Mouse (Mus musculus): ENCODE results near the gene Atp1b2. TPM values are rescaled to one million over a fixed set of nuclear protein-coding genes. Genes with fewer than 3 reads are reported as not detected.

Gene Atp1b2
- polyA plus RNA-seq, 1 experiment = 23.5 TPM

Other genes starting within 250 kb of the Atp1b2 start
- gene Chd3, start 236.5 kb downstream of the Atp1b2 start, polyA plus RNA-seq (2012; rRNA removed) = 85.5 and 132 TPM in 2 replicates
- gene Naa38, start 210.5 kb downstream of the Atp1b2 start, polyA plus RNA-seq (2012; rRNA removed) = 143 and 188 TPM in 2 replicates
- 43.0 and 48.0 TPM in 2 replicates for gene Cyb5d1, start 210.3 kb downstream of the Atp1b2 start, polyA plus RNA-seq (2012; rRNA removed)
- gene Tmem88, start 207.7 kb downstream of the Atp1b2 start, polyA plus RNA-seq (2012; rRNA removed) = 11.5 and 11.6 TPM in 2 replicates
- 3.3 and 10.7 TPM in 2 replicates for gene Kdm6b, start 192.3 kb downstream of the Atp1b2 start, polyA plus RNA-seq (2012; rRNA removed)
- 0.19 and 0.22 TPM in 2 replicates for gene Dnah2, start 56.8 kb downstream of the Atp1b2 start, polyA plus RNA-seq (2012; rRNA removed)
- 0.99 and 1.1 TPM in 2 replicates for gene Efnb3, start 45.7 kb downstream of the Atp1b2 start, polyA plus RNA-seq (2012; rRNA removed)
- gene Wrap53, start 25.7 kb downstream of the Atp1b2 start, polyA plus RNA-seq (2012; rRNA removed) = 7.2 and 7.3 TPM in 2 replicates
- gene Trp53, start 25.6 kb downstream of the Atp1b2 start, polyA plus RNA-seq (2012; rRNA removed) = 77.8 and 85.8 TPM in 2 replicates
- gene Shbg, start 12.0 kb upstream of the Atp1b2 start, polyA plus RNA-seq (2012; rRNA removed) = not detected in 2 replicates
- gene Sat2, start 16.1 kb upstream of the Atp1b2 start, polyA plus RNA-seq (2012; rRNA removed) = 18.4 and 19.5 TPM in 2 replicates
- 74.8 and 85.8 TPM in 2 replicates for gene Fxr2, start 27.0 kb upstream of the Atp1b2 start, polyA plus RNA-seq (2012; rRNA removed)
- 33.7 and 43.5 TPM in 2 replicates for gene Sox15, start 49.4 kb upstream of the Atp1b2 start, polyA plus RNA-seq (2012; rRNA removed)
- gene Mpdu1, start 56.7 kb upstream of the Atp1b2 start, polyA plus RNA-seq (2012; rRNA removed) = 62.0 and 86.7 TPM in 2 replicates
- 20.5 and 24.9 TPM in 2 replicates for gene Cd68, start 60.2 kb upstream of the Atp1b2 start, polyA plus RNA-seq (2012; rRNA removed)
- gene Eif4a1, start 66.5 kb upstream of the Atp1b2 start, polyA plus RNA-seq (2012; rRNA removed) = 461 and 554 TPM in 2 replicates
- gene Senp3, start 76.1 kb upstream of the Atp1b2 start, polyA plus RNA-seq (2012; rRNA removed) = 83.4 and 108 TPM in 2 replicates
- gene Tnfsf13, start 79.8 kb upstream of the Atp1b2 start, polyA plus RNA-seq (2012; rRNA removed) = 5.1 and 6.8 TPM in 2 replicates
- gene Tnfsf12, start 89.9 kb upstream of the Atp1b2 start, polyA plus RNA-seq (2012; rRNA removed) = 85.4 and 87.0 TPM in 2 replicates
- 10.0 and 10.3 TPM in 2 replicates for gene Tnfsfm13, start 90.2 kb upstream of the Atp1b2 start, polyA plus RNA-seq (2012; rRNA removed)
- gene Polr2a, start 152.7 kb upstream of the Atp1b2 start, polyA plus RNA-seq (2012; rRNA removed) = 9.4 and 24.4 TPM in 2 replicates
- 0.07 TPM in 1 of 2 replicates, not detected in the other for gene Slc35g3, start 156.0 kb upstream of the Atp1b2 start, polyA plus RNA-seq (2012; rRNA removed)
- 35.6 and 46.1 TPM in 2 replicates for gene Zbtb4, start 160.0 kb upstream of the Atp1b2 start, polyA plus RNA-seq (2012; rRNA removed)
- gene Chrnb1, start 190.0 kb upstream of the Atp1b2 start, polyA plus RNA-seq (2012; rRNA removed) = 15.6 and 25.0 TPM in 2 replicates
- 6.3 and 7.2 TPM in 2 replicates for gene Fgf11, start 195.9 kb upstream of the Atp1b2 start, polyA plus RNA-seq (2012; rRNA removed)
- gene Tmem102, start 199.7 kb upstream of the Atp1b2 start, polyA plus RNA-seq (2012; rRNA removed) = 11.5 and 13.2 TPM in 2 replicates
- gene Gm39566, start 209.4 kb upstream of the Atp1b2 start, polyA plus RNA-seq (2012; rRNA removed) = not detected in 2 replicates
- not detected in 2 replicates for gene Spem2, start 212.5 kb upstream of the Atp1b2 start, polyA plus RNA-seq (2012; rRNA removed)
- gene Spem1, start 216.2 kb upstream of the Atp1b2 start, polyA plus RNA-seq (2012; rRNA removed) = 0.55 and 0.71 TPM in 2 replicates
- gene Nlgn2, start 231.8 kb upstream of the Atp1b2 start, polyA plus RNA-seq (2012; rRNA removed) = 18.3 and 27.7 TPM in 2 replicates
- 202 and 261 TPM in 2 replicates for gene Tmem256, start 232.6 kb upstream of the Atp1b2 start, polyA plus RNA-seq (2012; rRNA removed)
- gene Plscr3, start 240.4 kb upstream of the Atp1b2 start, polyA plus RNA-seq (2012; rRNA removed) = 104 and 110 TPM in 2 replicates